Mouse (Mus musculus) myocyte (in vitro differentiated cells): ENCODE measurements around the gene Gbx2. TPM values are rescaled to one million over a fixed set of nuclear protein-coding genes. Genes with fewer than 3 reads are reported as not detected.

Experiments used
- H3K27me3 ChIP-seq: one replicate; pipeline ENCODE4 v1.6.1; 2011; ENCODE audit not compliant: control insufficient read depth, insufficient read depth, insufficient read length
- H3K36me3 ChIP-seq: one replicate; pipeline ENCODE4 v1.6.1; 2011; ENCODE audit not compliant: control insufficient read depth, insufficient read depth
- H3K4me2 ChIP-seq: one replicate; pipeline ENCODE4 v1.6.1; 2011; ENCODE audit warnings: low read depth, control low read depth
- H3K4me3 ChIP-seq: one replicate; pipeline ENCODE4 v1.5.1; 2011; ENCODE audit warnings: mild to moderate bottlenecking, control low read depth, moderate library complexity
- H3K79me2 ChIP-seq: one replicate; pipeline ENCODE4 v1.6.1; 2011; ENCODE audit not compliant: control insufficient read depth, insufficient read depth
- H3ac ChIP-seq: one replicate; pipeline ENCODE4 v1.6.1; 2011; ENCODE audit not compliant: control insufficient read depth, insufficient read length
- CEBPB ChIP-seq: IDR thresholded peaks from 2 replicates; pipeline ENCODE4 v1.6.1; 2011; ENCODE audit warnings: mild to moderate bottlenecking, moderate library complexity; ENCODE audit not compliant: poor library complexity, insufficient read depth, severe bottlenecking
- E2F4 ChIP-seq: IDR thresholded peaks from one replicate; pipeline ENCODE4 v1.6.1; 2011; ENCODE audit warnings: mild to moderate bottlenecking, control low read depth, moderate library complexity; ENCODE audit not compliant: insufficient read depth
- MAX ChIP-seq: IDR thresholded peaks from one replicate; pipeline ENCODE4 v1.6.1; 2011; ENCODE audit warnings: low read depth, mild to moderate bottlenecking, control low read depth
- MYOD1 ChIP-seq, 3 experiments: IDR thresholded peaks; one replicate each; pipeline ENCODE4 v1.6.1; 2011; ENCODE audit warnings: control low read depth in 2 of 3, low read depth in 2 of 3, mild to moderate bottlenecking in 2 of 3, moderate library complexity in 1 of 3; ENCODE audit not compliant: insufficient read length in 2 of 3, control insufficient read depth in 1 of 3
- MYOG ChIP-seq, 3 experiments: IDR thresholded peaks; one replicate each; pipeline ENCODE4 v1.6.1; 2011; ENCODE audit warnings: control low read depth in 2 of 3, low read depth in 2 of 3, mild to moderate bottlenecking in 2 of 3; ENCODE audit not compliant: insufficient read length in 2 of 3, control insufficient read depth in 1 of 3, insufficient read depth in 1 of 3
- POLR2A ChIP-seq: IDR thresholded peaks from one replicate; pipeline ENCODE4 v1.6.1; 2011; ENCODE audit warnings: low read depth, mild to moderate bottlenecking, control low read depth, moderate library complexity; ENCODE audit not compliant: insufficient read length
- POLR2AphosphoS2 ChIP-seq: IDR thresholded peaks from one replicate; pipeline ENCODE4 v1.6.1; 2011; ENCODE audit warnings: low read depth, control low read depth; ENCODE audit not compliant: insufficient read length
- REST ChIP-seq: IDR thresholded peaks from one replicate; pipeline ENCODE4 v1.6.1; 2011; ENCODE audit warnings: mild to moderate bottlenecking, control low read depth, moderate library complexity; ENCODE audit not compliant: insufficient read depth, insufficient read length
- SRF ChIP-seq: IDR thresholded peaks from one replicate; pipeline ENCODE4 v1.6.1; 2011; ENCODE audit warnings: low read depth; ENCODE audit not compliant: control insufficient read depth, insufficient read length
- TCF12 ChIP-seq: IDR thresholded peaks from one replicate; pipeline ENCODE4 v1.6.1; 2011; ENCODE audit warnings: mild to moderate bottlenecking, control low read depth; ENCODE audit not compliant: poor library complexity, insufficient read depth, severe bottlenecking
- TCF3 ChIP-seq: IDR thresholded peaks from one replicate; pipeline ENCODE4 v1.6.1; 2011; ENCODE audit warnings: low read depth, control low read depth; ENCODE audit not compliant: insufficient read length
- USF1 ChIP-seq: IDR thresholded peaks from one replicate; pipeline ENCODE4 v1.6.1; 2011; ENCODE audit warnings: low read depth, mild to moderate bottlenecking, control low read depth, moderate library complexity
- polyA plus RNA-seq: library from polyadenylated mRNA; unstranded; fragments of >200 nt; fragmentation: generic; extraction: Trizol; gene quantifications from one replicate; pipeline ENCODE4 v1.2.1, GENCODE M21; 2012; ENCODE audit warnings: missing spikeins

Gene Gbx2
- polyA plus RNA-seq, 1 experiment: not detected

DNA sequence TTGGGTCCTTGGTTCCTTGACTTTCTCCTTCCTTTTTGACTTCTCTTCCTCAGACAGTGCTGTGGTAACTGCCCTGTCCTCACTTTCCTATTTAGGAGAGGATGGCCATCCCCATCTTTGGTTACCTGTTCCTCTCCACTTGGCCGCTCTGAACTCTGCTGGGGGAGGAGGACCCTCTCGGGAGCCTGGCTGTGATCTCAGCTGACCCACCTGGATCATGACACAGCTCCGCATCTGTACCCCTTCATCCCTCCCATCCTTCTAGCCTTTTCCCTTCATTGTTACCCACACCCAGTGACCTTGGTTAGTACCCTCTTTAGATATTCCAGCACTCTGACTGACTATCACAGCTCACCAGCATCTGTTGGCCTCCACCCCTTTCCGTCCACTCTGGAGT, 38.7 kb upstream of the Gbx2 start:
- Histone ChIP-seq H3ac (no peak overlapping the region), H3K79me2 (no peaks in the 10 kb centered on the region), H3K27me3 (peaks cover 55% of the 10 kb centered on the region), H3K4me2 (no peak overlapping the region), H3K36me3 (no peaks in the 10 kb centered on the region), H3K4me3 (no peak overlapping the region)
- TF ChIP-seq POLR2A (no peak), USF1 (no peak), SRF (no peak), E2F4 (no peak), MAX (no peak), MYOG (IDR thresholded peaks at IDR 0.05; ENCODE audit: control insufficient read depth in 1 of 3, insufficient read depth in 1 of 3, insufficient read length in 2 of 3, low read depth in 2 of 3) (no peak)

DNA sequence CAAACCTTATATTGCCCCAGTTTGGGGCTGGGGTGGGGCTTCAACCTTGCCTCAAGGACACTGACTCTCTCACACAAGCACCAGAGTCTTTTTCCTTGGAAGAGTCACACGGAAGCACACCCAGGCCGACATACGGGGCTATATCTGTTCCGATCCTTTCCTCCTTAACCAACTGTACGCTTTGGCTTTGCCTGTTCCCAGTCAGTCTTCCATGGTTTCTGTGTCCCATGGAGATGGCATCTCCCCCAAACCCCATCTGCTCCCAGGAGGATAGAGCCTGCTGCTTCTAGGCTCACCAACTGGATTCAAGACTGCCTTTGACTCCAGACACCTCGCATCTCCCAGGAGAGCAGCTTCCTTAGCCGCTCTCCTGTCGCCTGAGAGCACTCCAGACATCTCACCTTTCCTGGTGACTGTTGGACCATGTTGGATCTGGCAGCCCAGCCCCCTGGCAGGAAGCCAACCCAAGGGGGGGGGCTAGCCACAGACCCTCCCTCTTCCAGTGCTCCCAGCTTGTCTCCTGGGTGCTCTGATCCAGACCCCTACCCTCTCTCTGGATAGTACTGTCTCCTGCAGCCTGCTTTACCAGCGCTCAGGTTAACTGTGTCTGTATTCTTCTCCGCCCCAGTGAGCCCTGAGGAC, 38.2 kb upstream of the Gbx2 start:
- Histone ChIP-seq H3K36me3 (no peaks in the 10 kb centered on the region), H3K4me3 (no peak overlapping the region), H3K4me2 (no peak overlapping the region), H3K27me3 (peaks cover 55% of the 10 kb centered on the region), H3K79me2 (no peaks in the 10 kb centered on the region), H3ac (no peak overlapping the region)
- TF ChIP-seq CEBPB: no peak
- no peak for TF ChIP-seq POLR2AphosphoS2
- TF ChIP-seq POLR2A: no peak
- no peak for TF ChIP-seq TCF3
- TF ChIP-seq MYOD1 (IDR thresholded peaks at IDR 0.05; ENCODE audit: control insufficient read depth in 1 of 3, insufficient read length in 2 of 3, low read depth in 2 of 3): no peak
- no peak for TF ChIP-seq TCF12
- no peak for TF ChIP-seq MAX
- no peak for TF ChIP-seq USF1
- TF ChIP-seq MYOG (IDR thresholded peaks at IDR 0.05; ENCODE audit: control insufficient read depth in 1 of 3, insufficient read depth in 1 of 3, insufficient read length in 2 of 3, low read depth in 2 of 3): no peak
- no peak for TF ChIP-seq E2F4
- TF ChIP-seq SRF: no peak
- no peak for TF ChIP-seq REST

DNA sequence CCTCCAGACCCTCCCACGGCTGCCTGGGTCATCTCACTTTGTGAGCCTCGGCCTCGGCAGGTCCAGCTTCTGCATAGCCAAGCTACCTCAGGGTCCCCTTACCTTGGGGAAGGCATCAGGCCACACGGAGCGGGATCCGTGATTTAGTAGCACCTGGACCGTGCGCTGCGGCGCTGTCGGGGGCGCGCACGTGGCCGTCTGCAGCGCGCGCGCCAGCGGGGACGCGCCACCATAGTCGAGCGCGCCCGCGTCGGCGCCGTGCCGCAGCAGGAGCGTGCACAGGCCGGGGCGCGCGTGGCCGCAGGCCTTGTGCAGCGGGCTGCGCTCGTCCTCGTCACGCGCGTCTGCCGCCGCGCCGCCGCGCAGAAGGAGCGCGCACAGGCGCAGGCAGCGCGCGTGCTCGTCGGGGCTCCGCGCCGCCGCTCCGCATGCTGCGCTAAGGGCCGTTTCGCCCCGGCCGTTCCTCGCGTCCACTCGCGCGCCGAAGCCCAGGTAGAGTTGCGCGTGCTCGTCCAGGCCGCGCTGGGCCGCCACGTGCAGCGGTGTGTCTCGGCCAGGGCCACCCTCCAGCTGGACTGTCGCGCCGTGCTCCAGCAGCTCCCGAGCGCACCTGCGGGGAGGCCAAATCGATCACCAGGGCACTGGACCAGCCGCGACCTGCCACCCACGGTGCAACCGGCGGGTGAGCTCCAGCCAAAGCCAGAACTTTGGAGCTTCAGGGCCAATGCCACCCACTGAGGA, 37.3 kb upstream of the Gbx2 start:
- no peak overlapping the region for H3K4me3 ChIP-seq
- H3K27me3 ChIP-seq: peaks cover 56% of the 10 kb centered on the region

DNA sequence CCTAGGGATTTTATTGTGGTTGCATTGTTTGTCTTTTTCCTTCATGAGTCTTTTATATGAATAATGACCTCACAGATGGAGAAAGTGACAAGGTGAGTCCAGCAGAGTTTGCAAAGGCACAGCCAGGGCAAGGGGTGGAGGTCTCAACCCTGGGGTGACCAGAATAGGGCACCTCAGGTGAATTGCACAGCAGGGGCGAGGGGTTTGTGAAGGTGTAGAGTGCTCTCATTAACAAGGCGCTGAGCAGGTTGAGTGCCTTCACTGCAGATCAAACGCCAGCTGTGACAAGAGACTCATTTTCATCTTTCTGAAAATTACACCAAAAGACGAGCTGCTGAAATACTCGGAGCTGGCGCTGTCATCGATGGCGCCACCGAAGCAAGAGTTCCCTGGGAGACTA, 36.6 kb upstream of the Gbx2 start:
- H3K79me2 ChIP-seq: no peaks in the 10 kb centered on the region
- H3K36me3 ChIP-seq: no peaks in the 10 kb centered on the region
- H3K4me2 ChIP-seq: no peak overlapping the region
- no peak overlapping the region for H3ac ChIP-seq
- TF ChIP-seq SRF: no peak
- TF ChIP-seq POLR2A: no peak
- no peak for TF ChIP-seq USF1
- no peak for TF ChIP-seq E2F4
- no peak for TF ChIP-seq MAX
- no peak for TF ChIP-seq MYOD1 (IDR thresholded peaks at IDR 0.05; ENCODE audit: control insufficient read depth in 1 of 3, insufficient read length in 2 of 3, low read depth in 2 of 3)
- no peak for TF ChIP-seq POLR2AphosphoS2
- no peak for TF ChIP-seq CEBPB
- no peak for TF ChIP-seq REST
- no peak overlapping the region for H3K4me3 ChIP-seq
- H3K27me3 ChIP-seq: peaks cover 56% of the 10 kb centered on the region

More for the DNA sequence above, 37.3 kb upstream of the Gbx2 start:
- Histone ChIP-seq H3K36me3 (no peaks in the 10 kb centered on the region), H3K79me2 (no peaks in the 10 kb centered on the region), H3ac (no peak overlapping the region), H3K4me2 (no peak overlapping the region)
- peak in 1 of 3 experiments; percentile 1 for TF ChIP-seq MYOG (IDR thresholded peaks at IDR 0.05; ENCODE audit: control insufficient read depth in 1 of 3, insufficient read depth in 1 of 3, insufficient read length in 2 of 3, low read depth in 2 of 3)
- no peak for TF ChIP-seq REST

DNA sequence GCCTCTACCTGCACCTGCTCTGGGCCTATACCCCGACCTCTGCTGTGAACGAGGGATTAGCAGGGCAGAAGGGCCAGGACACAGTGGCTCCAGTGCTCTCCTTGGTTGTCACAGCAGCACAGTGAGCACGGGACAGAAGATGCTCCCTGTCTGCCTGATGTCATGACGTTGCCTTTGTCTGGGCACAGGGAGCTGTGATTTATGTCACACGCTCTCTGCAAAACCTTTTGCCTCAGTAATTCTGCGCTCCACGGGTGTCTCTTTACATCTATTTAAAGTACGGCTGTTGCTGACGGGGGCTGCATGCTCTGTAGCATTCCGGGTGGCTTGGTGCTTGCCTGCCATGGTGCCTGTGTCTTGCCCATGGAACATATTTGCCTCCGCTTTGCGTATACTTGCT, 33.4 kb upstream of the Gbx2 start:
- peaks cover 41% of the 10 kb centered on the region for H3K27me3 ChIP-seq

More for the DNA sequence above, 33.4 kb upstream of the Gbx2 start:
- TF ChIP-seq USF1: no peak
- H3K4me2 ChIP-seq: no peak overlapping the region
- no peak overlapping the region for H3K4me3 ChIP-seq
- H3K36me3 ChIP-seq: no peaks in the 10 kb centered on the region
- H3ac ChIP-seq: no peak overlapping the region
- no peaks in the 10 kb centered on the region for H3K79me2 ChIP-seq
